Mouse (Mus musculus): ENCODE data around the gene Pdcd6. TPM values are rescaled to one million over a fixed set of nuclear protein-coding genes. Genes with fewer than 3 reads are reported as not detected.
A peak's percentile ranks its signal among the peaks of the same experiment; 100 is the strongest.

Gene Pdcd6
- polyA plus RNA-seq, 1 experiment from 2014 or later = 89.2 TPM

DNA sequence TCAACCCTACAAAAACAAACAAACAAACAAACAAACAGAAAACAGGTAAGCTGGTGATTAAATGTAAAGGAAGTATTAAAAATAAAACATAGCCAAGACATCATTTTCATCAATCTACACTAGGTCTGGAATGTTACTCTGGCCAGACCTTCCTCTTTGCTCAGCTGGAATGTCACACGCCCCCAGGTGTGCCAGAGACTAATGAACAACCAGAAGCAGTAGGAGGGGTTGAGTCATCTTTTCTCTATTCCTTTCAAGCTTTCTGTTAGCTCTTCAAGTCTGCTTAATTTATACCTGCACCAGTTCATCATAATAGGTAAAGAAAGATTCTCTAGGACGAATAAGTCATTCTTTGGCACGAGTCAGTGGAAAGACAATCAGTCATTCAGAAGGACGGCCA, 994 bp downstream of the Pdcd6 start:
- H3K27me3 ChIP-seq (replicated peaks) = no peaks in the 10 kb centered on the region
- 27% methylated on average over 4 of the region's 4 CpGs for WGBS
- H3K4me3 ChIP-seq = peak overlapping the region; percentile 92
- peak overlapping the region; percentile 72 for H3K4me2 ChIP-seq
- no peak for ATAC-seq (ENCODE audit: insufficient number of reproducible peaks, low FRiP score)
- peaks cover 10% of the 10 kb centered on the region; the same call in 1 of the 2 replicates for H3K4me1 ChIP-seq (replicated peaks)
- peaks cover 28% of the 10 kb centered on the region for H3K36me3 ChIP-seq
- no peaks in the 10 kb centered on the region for H3K9me3 ChIP-seq (replicated peaks)
- H3K27ac ChIP-seq (ENCODE audit: poor library complexity, severe bottlenecking) = no peak overlapping the region
- peak overlapping the region; percentile 88 for H3K9ac ChIP-seq

DNA sequence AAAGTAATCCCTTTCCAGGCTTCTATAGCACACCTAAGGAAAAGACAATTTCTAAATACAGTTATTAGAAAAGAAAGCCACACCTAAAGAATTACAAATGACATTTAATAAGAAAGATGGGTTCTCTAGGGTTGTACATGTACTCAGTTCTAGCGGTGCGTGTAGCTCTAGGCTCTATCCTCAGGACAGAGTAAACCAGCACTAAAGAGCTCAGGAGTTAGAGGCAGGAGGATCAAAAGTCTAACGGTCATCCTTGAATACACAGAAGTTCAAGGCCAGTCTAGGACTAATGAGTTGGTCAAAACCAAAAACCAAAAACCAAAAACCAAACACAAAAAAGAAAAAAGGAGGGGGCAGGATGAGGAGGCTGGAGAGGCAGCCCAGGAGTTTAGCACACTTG, 2.8 kb downstream of the Pdcd6 start:
- H3K4me1 ChIP-seq (replicated peaks) = peaks cover 10% of the 10 kb centered on the region; the same call in 1 of the 2 replicates
- H3K27me3 ChIP-seq (replicated peaks) = no peaks in the 10 kb centered on the region
- H3K9me3 ChIP-seq (replicated peaks) = no peaks in the 10 kb centered on the region
- H3K4me3 ChIP-seq = no peak overlapping the region
- 92% methylated on average over 3 of the region's 3 CpGs for WGBS
- peaks cover 24% of the 10 kb centered on the region for H3K36me3 ChIP-seq
- no peak for ATAC-seq (ENCODE audit: insufficient number of reproducible peaks, low FRiP score)
- H3K4me2 ChIP-seq = no peak overlapping the region
- H3K27ac ChIP-seq (ENCODE audit: poor library complexity, severe bottlenecking) = no peak overlapping the region
- no peak overlapping the region for H3K9ac ChIP-seq

DNA sequence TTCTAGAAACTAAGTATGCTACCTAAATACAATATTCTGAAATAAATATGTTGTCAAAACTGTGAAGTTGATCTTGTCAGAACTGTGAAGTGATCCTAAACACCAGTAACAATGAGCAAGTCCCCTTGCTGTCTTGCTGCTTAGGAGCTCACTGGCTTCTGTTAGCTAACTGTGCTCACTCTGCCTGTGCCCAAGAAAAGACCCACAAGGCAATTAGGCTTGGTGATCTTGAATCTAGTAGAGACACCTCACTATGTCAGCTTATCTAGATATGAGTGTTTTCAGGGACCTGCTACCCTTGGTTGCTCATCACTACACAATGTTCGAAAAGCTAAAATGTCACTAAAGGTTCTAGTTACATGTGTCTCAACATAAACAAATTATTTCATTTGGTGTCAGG, 11.6 kb downstream of the Pdcd6 start:
- H3K9ac ChIP-seq = no peak overlapping the region
- ATAC-seq (ENCODE audit: insufficient number of reproducible peaks, low FRiP score) = no peak
- H3K36me3 ChIP-seq = peaks cover 76% of the 10 kb centered on the region

DNA sequence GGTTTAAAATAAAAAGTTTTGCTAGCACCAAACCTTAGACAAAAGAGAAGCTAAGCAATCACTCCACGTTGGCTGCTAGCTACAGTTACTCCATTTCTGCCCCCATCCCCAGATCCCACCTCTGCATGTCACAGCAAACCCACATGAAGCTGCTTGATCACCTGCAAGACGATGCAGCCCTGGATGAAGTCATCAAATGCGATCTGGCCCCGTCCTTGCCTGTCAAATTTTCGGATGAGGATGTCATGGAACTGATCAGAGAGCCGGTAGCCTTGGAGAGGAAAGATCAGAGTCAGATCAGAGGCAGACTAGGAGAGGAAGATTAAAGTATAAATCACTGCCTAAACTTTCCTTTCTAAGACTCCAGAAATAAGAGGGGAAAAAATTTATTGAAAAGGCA, 12.0 kb downstream of the Pdcd6 start:
- Histone ChIP-seq H3K4me3 (no peak overlapping the region), H3K36me3 (peaks cover 72% of the 10 kb centered on the region), H3K27ac (ENCODE audit: poor library complexity, severe bottlenecking) (no peak overlapping the region), H3K9me3 (replicated peaks) (no peaks in the 10 kb centered on the region), H3K4me2 (no peak overlapping the region), H3K9ac (no peak overlapping the region), H3K4me1 (replicated peaks) (no peaks in the 10 kb centered on the region), H3K27me3 (replicated peaks) (no peaks in the 10 kb centered on the region)
- ATAC-seq (ENCODE audit: insufficient number of reproducible peaks, low FRiP score) = no peak
- 87% methylated on average over 6 of the region's 6 CpGs for WGBS

More for the DNA sequence above, 11.6 kb downstream of the Pdcd6 start:
- H3K27me3 ChIP-seq (replicated peaks) = no peaks in the 10 kb centered on the region
- H3K27ac ChIP-seq (ENCODE audit: poor library complexity, severe bottlenecking) = no peak overlapping the region
- no peaks in the 10 kb centered on the region for H3K4me1 ChIP-seq (replicated peaks)
- no peaks in the 10 kb centered on the region for H3K9me3 ChIP-seq (replicated peaks)
- 93% methylated on average over 1 of the region's 1 CpGs for WGBS
- H3K4me2 ChIP-seq = no peak overlapping the region
- no peak overlapping the region for H3K4me3 ChIP-seq

DNA sequence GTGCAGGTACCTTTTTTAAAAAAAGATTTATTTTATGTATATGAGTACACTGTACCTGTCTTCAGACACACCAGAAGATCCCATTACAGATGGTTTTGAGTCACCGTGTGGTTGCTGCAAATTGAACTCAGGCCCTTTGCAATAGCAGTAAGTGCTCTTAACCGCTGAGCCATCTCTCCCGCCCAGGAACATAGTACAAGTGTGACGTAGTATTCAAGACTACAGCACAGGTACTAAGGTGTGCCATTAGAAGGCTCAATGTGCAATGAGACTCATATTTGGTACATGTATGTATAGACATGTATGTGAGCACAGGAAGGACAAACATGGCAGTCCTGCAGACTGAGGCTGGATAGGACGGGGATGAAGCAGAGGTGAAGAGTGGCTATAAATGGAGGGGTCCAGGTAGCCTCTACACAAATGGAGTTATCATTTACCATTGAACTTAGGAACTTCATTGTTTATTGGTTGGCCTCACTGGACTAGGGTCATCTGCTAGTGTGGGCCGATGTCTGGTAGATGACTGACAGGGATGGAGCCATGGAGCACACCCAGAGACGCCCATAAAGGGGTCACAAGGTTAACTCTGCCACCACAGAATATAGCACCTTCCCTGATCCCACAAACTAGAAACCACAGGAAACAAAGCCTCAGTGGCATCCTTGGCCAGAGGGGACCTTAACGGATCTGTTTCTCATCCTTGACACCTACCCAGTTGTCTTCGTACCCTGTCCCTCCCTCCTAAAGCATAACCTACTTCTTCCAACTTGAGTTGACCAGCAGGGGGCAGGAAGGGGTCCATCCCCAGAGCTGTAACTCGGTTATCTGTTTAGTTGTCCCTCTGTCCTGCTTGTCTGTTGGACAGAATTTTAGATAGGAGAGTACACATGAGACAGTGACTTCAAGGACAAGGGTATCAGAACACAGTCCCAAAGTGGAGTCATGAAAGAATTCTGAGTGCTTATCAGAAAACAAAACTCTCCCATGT, 15.0 kb downstream of the Pdcd6 start:
- peaks cover 48% of the 10 kb centered on the region for H3K36me3 ChIP-seq
- H3K9ac ChIP-seq = no peak overlapping the region
- H3K27ac ChIP-seq (ENCODE audit: poor library complexity, severe bottlenecking) = no peak overlapping the region
- H3K27me3 ChIP-seq (replicated peaks) = no peaks in the 10 kb centered on the region
- H3K9me3 ChIP-seq (replicated peaks) = no peaks in the 10 kb centered on the region
- ATAC-seq (ENCODE audit: insufficient number of reproducible peaks, low FRiP score) = no peak
- 75% methylated on average over 10 of the region's 10 CpGs for WGBS
- no peak overlapping the region for H3K4me3 ChIP-seq
- H3K4me1 ChIP-seq (replicated peaks) = no peaks in the 10 kb centered on the region
- H3K4me2 ChIP-seq = no peak overlapping the region

DNA sequence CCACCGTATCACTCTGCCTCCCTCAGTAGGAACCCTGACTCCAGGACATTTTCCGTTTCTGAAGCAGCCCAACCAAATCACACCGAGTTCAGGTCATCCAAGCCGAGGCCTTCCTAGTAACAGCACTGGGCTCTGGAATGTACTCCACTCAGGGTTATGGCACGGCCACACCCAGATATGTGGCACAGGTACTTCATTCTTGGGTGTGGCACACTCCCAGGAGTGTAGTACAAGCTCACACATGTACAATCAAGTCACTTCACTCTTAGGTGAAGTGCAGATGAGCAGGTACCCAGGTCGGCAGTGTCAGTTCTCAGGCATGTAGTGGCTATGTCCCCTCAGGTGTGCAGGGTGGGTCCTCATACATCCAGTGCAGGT, 15.8 kb downstream of the Pdcd6 start:
- peaks cover 41% of the 10 kb centered on the region for H3K36me3 ChIP-seq
- no peaks in the 10 kb centered on the region for H3K9me3 ChIP-seq (replicated peaks)
- no peak overlapping the region for H3K4me3 ChIP-seq
- H3K4me1 ChIP-seq (replicated peaks) = no peaks in the 10 kb centered on the region
- no peak overlapping the region for H3K27ac ChIP-seq (ENCODE audit: poor library complexity, severe bottlenecking)
- no peaks in the 10 kb centered on the region for H3K27me3 ChIP-seq (replicated peaks)
- no peak overlapping the region for H3K4me2 ChIP-seq
- no peak overlapping the region for H3K9ac ChIP-seq
- WGBS = 65% methylated on average over 6 of the region's 6 CpGs
- ATAC-seq (ENCODE audit: insufficient number of reproducible peaks, low FRiP score) = no peak

DNA sequence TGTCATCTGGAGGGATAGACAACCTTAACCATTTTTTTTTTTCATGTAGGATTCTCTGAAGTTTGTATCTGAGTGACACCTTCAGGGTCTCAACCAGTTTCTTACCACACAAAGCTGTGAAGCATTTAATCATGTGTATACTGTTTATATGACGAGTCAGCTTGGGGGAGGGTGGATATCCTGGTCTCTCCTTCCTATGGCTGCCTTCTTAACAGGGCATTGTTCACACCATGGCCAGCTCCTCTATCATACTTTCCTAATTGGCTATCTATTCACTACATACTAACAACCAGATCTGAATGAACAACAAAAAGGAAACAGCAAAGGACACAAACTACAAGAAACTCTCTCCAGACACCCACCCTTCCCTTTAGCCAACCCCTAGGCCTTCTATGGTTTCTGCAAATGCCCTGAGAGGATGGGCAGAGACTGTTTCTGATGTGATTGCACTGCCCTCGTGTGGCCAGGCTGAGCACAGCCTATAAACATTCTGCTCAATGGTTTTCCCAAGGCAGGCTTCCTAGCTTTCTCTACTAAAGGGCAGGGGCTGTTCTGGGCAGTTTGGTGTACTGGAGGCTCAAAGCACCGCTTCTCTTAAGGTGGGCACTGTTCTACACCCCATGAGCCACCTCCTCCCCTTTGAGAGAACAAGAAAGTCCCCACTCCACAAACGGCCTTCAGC, 16.3 kb downstream of the Pdcd6 start:
- Histone ChIP-seq H3K36me3 (peaks cover 37% of the 10 kb centered on the region), H3K9me3 (replicated peaks) (no peaks in the 10 kb centered on the region), H3K27ac (ENCODE audit: poor library complexity, severe bottlenecking) (no peak overlapping the region), H3K9ac (no peak overlapping the region), H3K27me3 (replicated peaks) (no peaks in the 10 kb centered on the region), H3K4me2 (no peak overlapping the region), H3K4me3 (no peak overlapping the region), H3K4me1 (replicated peaks) (no peaks in the 10 kb centered on the region)
- no peak for ATAC-seq (ENCODE audit: insufficient number of reproducible peaks, low FRiP score)
- 41% methylated on average over 4 of the region's 4 CpGs for WGBS

DNA sequence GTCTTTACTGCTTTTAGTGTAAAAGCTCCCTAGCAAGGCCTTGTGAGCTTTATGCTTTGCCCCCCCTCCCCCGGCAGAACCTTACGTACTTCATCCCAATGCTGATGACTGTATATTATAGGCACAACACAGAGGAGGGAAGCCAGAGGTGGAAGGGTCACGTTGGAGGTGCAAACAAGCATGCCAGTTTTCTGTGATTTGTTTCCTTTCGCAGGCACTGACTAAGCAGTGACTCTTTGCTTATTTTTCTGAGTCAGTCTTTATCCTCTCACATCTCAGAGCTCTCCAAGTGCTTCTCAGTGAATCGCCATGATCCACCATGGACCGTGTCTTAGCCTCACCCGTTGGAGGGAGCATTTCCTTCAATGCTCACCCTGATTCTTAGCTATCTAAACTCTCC, 21.0 kb downstream of the Pdcd6 start:
- Histone ChIP-seq H3K4me2 (no peak overlapping the region), H3K36me3 (no peaks in the 10 kb centered on the region), H3K9ac (no peak overlapping the region), H3K9me3 (replicated peaks) (no peaks in the 10 kb centered on the region), H3K4me3 (no peak overlapping the region), H3K27ac (ENCODE audit: poor library complexity, severe bottlenecking) (no peak overlapping the region), H3K27me3 (replicated peaks) (peaks cover 17% of the 10 kb centered on the region), H3K4me1 (replicated peaks) (0 out of 2 replicates have a peak, but pooled peaks cover 4% of the 10 kb centered on the region)
- ATAC-seq (ENCODE audit: insufficient number of reproducible peaks, low FRiP score) = no peak
- WGBS = 66% methylated on average over 7 of the region's 7 CpGs

DNA sequence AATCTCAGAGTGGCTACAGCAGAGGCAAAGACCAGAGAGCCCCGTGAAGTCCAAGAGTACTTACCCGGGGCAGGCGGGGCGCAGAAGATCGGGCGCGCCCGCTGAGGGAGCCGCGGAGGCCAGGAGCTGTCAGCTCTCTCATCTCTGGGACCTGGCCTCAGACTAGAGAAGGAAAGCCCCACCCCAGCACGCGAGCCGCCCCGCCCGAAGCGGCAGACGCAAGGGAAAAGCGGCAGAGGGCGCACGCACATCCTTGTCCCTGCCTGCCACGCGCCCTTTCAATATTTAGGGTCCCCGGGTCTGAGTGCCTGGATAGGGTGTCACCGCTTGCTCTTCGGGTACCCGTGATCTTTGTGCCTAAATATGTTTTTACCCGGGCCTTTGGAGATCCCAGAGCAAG, 25.2 kb downstream of the Pdcd6 start, which contains the start of gene Ahrr:
Gene Ahrr, minus strand, starts transcription at position 165 of the 400 bp plus-strand sequence.
- 0 out of 2 replicates have a peak, but pooled peaks cover 4% of the 10 kb centered on the region for H3K4me1 ChIP-seq (replicated peaks)
- H3K4me2 ChIP-seq = peak within 1 kb of the TSS; percentile 60
- under 1% methylated on average over 27 of the region's 27 CpGs for WGBS
- no peaks in the 10 kb centered on the region for H3K9me3 ChIP-seq (replicated peaks)
- H3K27me3 ChIP-seq (replicated peaks) = peaks cover 31% of the 10 kb centered on the region
- peak within 1 kb of the TSS; percentile 2; the same call in 1 of the 2 replicates for H3K9ac ChIP-seq
- no peaks in the 10 kb centered on the region for H3K36me3 ChIP-seq
- ATAC-seq (ENCODE audit: insufficient number of reproducible peaks, low FRiP score) = no peak
- H3K27ac ChIP-seq (ENCODE audit: poor library complexity, severe bottlenecking) = no peak within 1 kb of the TSS
- H3K4me3 ChIP-seq = peak within 1 kb of the TSS; percentile 24

DNA sequence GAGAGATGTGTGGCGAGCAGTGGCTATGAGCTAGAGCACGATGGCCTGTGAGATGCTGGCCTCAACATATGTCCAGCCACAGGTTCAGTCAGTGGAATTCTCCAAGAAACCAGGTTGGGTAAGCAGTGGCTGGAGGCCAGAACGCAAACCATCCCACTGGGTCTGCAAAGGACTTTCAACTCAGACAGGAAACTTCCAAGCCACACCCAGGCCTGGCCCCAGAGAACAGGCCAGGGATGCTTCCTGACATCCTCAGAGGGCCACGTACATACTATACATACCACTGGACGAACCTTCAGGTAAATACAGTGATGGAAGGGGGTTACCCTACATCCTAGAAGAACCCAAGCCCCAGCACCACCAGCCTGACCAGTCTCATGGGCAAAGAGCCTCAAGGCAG, 27.7 kb downstream of the Pdcd6 start:
- no peak for ATAC-seq (ENCODE audit: insufficient number of reproducible peaks, low FRiP score)
- Histone ChIP-seq H3K4me2 (no peak overlapping the region), H3K9me3 (replicated peaks) (no peaks in the 10 kb centered on the region), H3K27ac (ENCODE audit: poor library complexity, severe bottlenecking) (no peak overlapping the region), H3K27me3 (replicated peaks) (peaks cover 31% of the 10 kb centered on the region), H3K4me3 (no peak overlapping the region), H3K36me3 (no peaks in the 10 kb centered on the region), H3K4me1 (replicated peaks) (0 out of 2 replicates have a peak, but pooled peaks cover 4% of the 10 kb centered on the region), H3K9ac (no peak overlapping the region)
- WGBS = 73% methylated on average over 5 of the region's 5 CpGs

DNA sequence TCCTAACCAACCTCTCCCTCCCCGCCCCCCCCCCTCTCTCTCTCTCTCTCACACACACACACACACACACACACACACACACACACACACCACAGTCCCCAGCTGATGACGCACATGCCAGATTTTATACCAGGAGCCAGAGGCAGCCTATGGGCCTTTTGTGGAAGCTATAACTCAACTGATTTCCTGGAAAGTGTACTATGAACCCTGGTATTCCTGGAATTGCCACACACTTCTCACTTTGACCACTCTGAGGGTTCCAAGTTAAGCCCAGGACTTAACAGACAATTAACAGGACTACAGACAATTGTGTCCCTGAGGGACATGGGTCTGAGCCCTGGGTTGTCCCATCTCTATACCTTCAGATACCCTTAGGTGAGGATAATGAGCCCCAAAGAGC, 35.1 kb downstream of the Pdcd6 start:
- Histone ChIP-seq H3K4me3 (no peak overlapping the region), H3K9me3 (replicated peaks) (no peaks in the 10 kb centered on the region), H3K27ac (ENCODE audit: poor library complexity, severe bottlenecking) (no peak overlapping the region), H3K9ac (no peak overlapping the region), H3K27me3 (replicated peaks) (no peaks in the 10 kb centered on the region; the same call in 1 of the 2 replicates), H3K36me3 (no peaks in the 10 kb centered on the region), H3K4me1 (replicated peaks) (no peaks in the 10 kb centered on the region), H3K4me2 (no peak overlapping the region)
- WGBS = 80% methylated on average over 1 of the region's 2 CpGs
- no peak for ATAC-seq (ENCODE audit: insufficient number of reproducible peaks, low FRiP score)
